Mouse (Mus musculus): ENCODE data around the gene Git1.

- TF ChIP-seq CTCF (IDR thresholded peaks at IDR 0.05; ENCODE audit: borderline replicate concordance, extremely low read depth, insufficient read depth, insufficient read length) (peak; percentile 91), POLR2A (IDR thresholded peaks at IDR 0.05; ENCODE audit: borderline replicate concordance, extremely low read depth, insufficient read depth, insufficient read length, poor library complexity, severe bottlenecking) (no peak)
These were observed 15.0 kb downstream of the Git1 start for GRCm38 (mm10) chr11:77508068-77509021.
